Mouse (Mus musculus) lung, postnatal 4 days (tissue): ENCODE measurements at regions not wholly inside any gene's neighbourhood (a gene's known extent, or its start where the extent isn't known, plus 50 kb on each side); places are given as distances from the start of the nearest gene placed in this dataset.

Experiments
- DNase-seq, 2 experiments: peaks; one replicate each; pipeline ENCODE4 v3.0.0; 2021

- peak; percentile 13 to 23 for DNase-seq
Measured at GRCm38 (mm10) chr16:78156138-78156875, 145.0 kb upstream of the Cxadr start.

- no peak for DNase-seq
Measured at GRCm38 (mm10) chr16:78153899-78154605, 147.2 kb upstream of the Cxadr start.

GRCm38 (mm10) chr16:78144146-78144545, 157.1 kb upstream of the Cxadr start:
- DNase-seq = no peak

GRCm38 (mm10) chr16:78135501-78135900, 165.8 kb upstream of the Cxadr start:
- peak; percentile 72 to 78 for DNase-seq

- no peak for DNase-seq
Measured at GRCm38 (mm10) chr16:78134531-78134930, 166.8 kb upstream of the Cxadr start.

- no peak for DNase-seq
Measured at GRCm38 (mm10) chr16:78121668-78122067, 179.6 kb upstream of the Cxadr start.

GRCm38 (mm10) chr16:78120346-78120899, 180.9 kb upstream of the Cxadr start:
- peak in 1 of 2 experiments; percentile 20 for DNase-seq

- DNase-seq = no peak
Measured at GRCm38 (mm10) chr16:78104246-78104645, 197.0 kb upstream of the Cxadr start.

GRCm38 (mm10) chr16:78101415-78102326, 199.6 kb upstream of the Cxadr start:
- DNase-seq = peak in 1 of 2 experiments; percentile 28

GRCm38 (mm10) chr16:78099842-78100241, 201.4 kb upstream of the Cxadr start:
- DNase-seq = no peak

- DNase-seq = no peak
Measured at GRCm38 (mm10) chr16:78099114-78099513, 202.2 kb upstream of the Cxadr start.

- DNase-seq = no peak
Measured at GRCm38 (mm10) chr16:78098555-78098954, 202.7 kb upstream of the Cxadr start.

GRCm38 (mm10) chr16:78096571-78096970, 204.7 kb upstream of the Cxadr start:
- no peak for DNase-seq

- DNase-seq = no peak
Measured at GRCm38 (mm10) chr16:78090155-78090554, 211.1 kb upstream of the Cxadr start.

GRCm38 (mm10) chr16:78067532-78068118, 233.7 kb upstream of the Cxadr start:
- no peak for DNase-seq

GRCm38 (mm10) chr16:78060516-78060915, 240.8 kb upstream of the Cxadr start:
- no peak for DNase-seq

GRCm38 (mm10) chr16:78057549-78057948, 243.7 kb upstream of the Cxadr start:
- DNase-seq = no peak

GRCm38 (mm10) chr16:78052133-78052532, 249.2 kb upstream of the Cxadr start:
- no peak for DNase-seq

GRCm38 (mm10) chr16:78040149-78040920, 261.0 kb upstream of the Cxadr start:
- DNase-seq = no peak

- DNase-seq = no peak
Measured at GRCm38 (mm10) chr16:78019605-78020285, 281.5 kb upstream of the Cxadr start.

- no peak for DNase-seq
Measured at GRCm38 (mm10) chr16:78015401-78015800, 285.9 kb upstream of the Cxadr start.
